Mouse (Mus musculus) small intestine, adult 2 months (tissue): Measurements from ENCODE around the gene Cdh13.

Experiments used
- CTCF ChIP-seq: fragments of 200-500 bp; IDR thresholded peaks from 2 replicates; pipeline ENCODE4 v1.5.1; 2012; ENCODE audit warnings: low read depth, mild to moderate bottlenecking, control low read depth, inconsistent platforms, low read length, moderate library complexity, mixed read lengths; ENCODE audit not compliant: insufficient replicate concordance, insufficient read length; ENCODE audit errors: extremely low read depth
- POLR2A ChIP-seq: fragments of 200-500 bp; IDR thresholded peaks from 2 replicates; pipeline ENCODE4 v1.6.1; 2012; ENCODE audit warnings: low read depth, mild to moderate bottlenecking, control low read depth, inconsistent platforms, low read length, moderate library complexity

- TF ChIP-seq POLR2A (no peak), CTCF (no peak)
Observed at GRCm38 (mm10) chr8:119109655-119110054, 826.1 kb downstream of the Cdh13 start.
